Mouse (Mus musculus) layer of hippocampus, adult 18-20 months (tissue): ENCODE results near the gene Dhrs11. TPM values are rescaled to one million over a fixed set of nuclear protein-coding genes. Genes with fewer than 3 reads are reported as not detected.

Experiments used
- DNase-seq, 2 experiments: peaks; one replicate each; pipeline ENCODE4 v3.0.0; 2022; ENCODE audit warnings: low spot score in 2 of 2
- total RNA-seq, 2 experiments: library from RNA; stranded (reverse); gene quantifications; 2 replicates each; pipeline ENCODE4 v1.2.3; 2021

The Dhrs11 gene
- total RNA-seq, 2 experiments from 2014 or later = 5.3 to 5.8 TPM

DNA sequence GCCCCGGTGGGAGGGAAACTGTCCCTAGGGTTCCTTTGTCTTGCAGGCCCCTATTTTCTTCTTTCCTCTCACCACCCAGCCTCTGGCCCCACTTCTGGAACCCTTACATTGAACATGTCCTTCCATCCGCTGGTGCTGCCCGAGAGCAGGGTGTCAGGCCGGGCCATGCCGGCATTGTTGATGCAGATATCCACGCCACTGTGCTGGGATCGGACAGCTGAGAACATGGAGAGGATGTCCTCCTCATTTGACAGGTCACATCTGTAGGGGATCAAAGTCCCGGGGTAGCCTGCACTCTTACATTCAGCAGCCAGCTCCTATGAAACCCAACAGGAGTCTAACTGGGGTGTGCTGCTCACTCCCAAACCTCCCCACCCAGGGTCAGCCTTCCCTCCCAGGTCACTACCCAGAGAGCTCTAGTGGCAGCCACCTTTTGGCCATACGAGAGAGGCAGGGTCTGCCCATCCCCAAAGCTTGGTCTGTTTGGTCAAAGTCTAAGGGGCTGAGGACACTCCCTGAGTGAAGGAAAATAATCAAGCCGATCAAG, 3.5 kb downstream of the Dhrs11 start:
- no peak for DNase-seq

DNA sequence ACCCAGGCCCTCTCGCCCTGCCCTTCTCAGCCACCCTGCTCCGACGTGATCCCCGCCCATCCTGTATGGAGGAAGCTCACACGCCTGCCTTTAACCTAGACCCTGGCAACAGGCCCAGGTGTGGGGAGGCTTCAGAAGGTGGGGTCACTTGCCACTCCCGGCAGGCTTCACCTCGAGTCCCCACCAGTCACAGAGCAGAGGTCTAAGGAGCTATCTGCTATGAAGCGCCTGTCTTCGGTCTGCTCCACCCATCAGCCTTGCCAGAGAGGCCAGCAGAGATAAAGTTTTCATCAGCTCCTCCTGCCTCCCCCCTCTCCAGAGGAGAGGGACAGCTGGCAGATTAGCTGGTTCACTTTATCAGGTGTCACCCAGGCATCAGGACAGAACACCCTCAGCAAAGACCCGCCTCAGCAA, 5.3 kb downstream of the Dhrs11 start:
- no peak for DNase-seq

DNA sequence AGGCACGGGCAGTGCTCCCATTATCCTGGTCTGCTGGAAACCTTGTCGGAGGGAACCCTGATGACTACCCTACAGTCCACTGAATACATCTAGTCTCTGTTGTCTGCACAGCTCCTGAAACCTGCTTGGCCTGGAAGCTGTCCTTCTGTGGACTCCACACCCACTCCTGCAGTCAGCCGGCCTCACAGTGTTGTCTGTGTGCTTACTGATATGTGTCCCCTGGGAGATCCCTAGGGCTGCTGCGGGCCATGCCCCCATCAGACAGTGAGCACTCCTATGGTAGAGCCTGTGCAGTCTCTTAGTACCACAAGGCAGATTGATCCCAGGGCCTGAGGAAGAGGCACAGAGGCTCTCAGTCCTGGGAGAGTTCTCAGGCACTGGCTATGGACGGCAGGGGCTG, 6.3 kb downstream of the Dhrs11 start:
- no peak for DNase-seq

DNA sequence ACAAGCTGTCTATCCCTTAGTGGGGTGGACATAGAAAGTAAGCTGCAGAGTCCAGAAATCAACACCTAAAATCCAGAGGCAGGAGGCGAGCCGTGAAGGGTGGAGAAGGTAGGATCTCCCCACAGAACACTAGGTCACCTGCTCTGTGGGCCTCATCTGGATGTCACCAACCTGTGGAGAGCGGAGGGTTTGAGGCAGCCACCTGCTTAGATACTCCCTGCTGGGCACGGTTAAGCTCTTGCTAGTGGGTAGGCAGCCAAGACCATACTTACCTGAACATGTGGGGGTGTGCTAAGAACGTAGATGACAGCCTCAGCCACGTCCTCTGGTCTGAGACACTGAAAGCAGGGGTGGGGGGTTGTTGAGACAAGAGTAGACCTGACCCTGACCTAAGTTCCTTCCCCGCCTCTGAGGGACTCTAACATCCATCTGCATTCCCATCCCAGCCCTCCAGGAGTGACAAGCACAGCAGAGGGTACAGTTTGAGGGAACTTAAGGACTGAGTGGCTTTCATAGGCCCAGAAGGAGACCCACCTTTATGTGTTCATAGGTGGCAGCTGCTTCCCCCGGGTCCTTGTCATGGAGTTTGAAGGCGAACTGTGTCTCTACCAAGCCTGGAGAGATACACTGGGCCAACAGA, 7.5 kb downstream of the Dhrs11 start:
- DNase-seq = no peak

DNA sequence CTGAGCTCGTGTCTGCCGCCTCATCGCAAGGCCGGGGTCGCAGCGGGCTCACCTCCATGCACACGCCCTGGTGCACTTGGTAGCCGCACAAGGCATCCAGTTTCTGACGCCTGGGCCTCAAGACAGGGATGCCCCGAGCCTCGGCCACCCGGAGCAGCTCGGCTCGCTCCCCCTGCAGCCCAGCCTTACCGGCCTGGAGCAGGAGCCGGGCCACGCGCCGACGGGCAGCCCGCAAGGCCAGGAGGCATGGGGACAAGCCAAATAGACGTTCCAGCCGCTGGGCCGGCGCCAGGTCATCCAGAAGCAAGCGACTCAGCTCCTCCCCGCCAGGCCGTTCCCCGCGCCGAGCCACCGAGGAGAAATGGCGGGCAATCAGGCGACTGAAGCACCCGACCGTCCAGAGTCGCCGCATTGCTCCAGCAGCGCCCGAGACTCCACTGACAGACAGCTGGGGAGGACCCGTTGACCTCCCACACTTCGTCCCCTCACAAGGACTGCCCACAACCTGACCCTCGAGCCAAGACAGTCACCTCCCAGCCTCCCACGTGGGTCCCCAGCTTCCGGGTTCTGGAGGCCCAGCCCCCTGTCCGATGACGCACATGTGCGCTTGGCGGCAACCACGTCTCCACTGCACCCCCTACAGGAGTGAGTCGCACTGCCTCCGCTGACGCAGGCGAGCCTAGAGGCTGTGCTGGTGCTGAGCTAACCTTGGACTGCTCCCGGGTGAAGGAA, 9.7 kb downstream of the Dhrs11 start, which contains the start of gene Mrm1:
Mrm1 (minus strand) TSS at position 555 of the 732 bp plus-strand sequence.
- peak; percentile 90 to 93 for DNase-seq

DNA sequence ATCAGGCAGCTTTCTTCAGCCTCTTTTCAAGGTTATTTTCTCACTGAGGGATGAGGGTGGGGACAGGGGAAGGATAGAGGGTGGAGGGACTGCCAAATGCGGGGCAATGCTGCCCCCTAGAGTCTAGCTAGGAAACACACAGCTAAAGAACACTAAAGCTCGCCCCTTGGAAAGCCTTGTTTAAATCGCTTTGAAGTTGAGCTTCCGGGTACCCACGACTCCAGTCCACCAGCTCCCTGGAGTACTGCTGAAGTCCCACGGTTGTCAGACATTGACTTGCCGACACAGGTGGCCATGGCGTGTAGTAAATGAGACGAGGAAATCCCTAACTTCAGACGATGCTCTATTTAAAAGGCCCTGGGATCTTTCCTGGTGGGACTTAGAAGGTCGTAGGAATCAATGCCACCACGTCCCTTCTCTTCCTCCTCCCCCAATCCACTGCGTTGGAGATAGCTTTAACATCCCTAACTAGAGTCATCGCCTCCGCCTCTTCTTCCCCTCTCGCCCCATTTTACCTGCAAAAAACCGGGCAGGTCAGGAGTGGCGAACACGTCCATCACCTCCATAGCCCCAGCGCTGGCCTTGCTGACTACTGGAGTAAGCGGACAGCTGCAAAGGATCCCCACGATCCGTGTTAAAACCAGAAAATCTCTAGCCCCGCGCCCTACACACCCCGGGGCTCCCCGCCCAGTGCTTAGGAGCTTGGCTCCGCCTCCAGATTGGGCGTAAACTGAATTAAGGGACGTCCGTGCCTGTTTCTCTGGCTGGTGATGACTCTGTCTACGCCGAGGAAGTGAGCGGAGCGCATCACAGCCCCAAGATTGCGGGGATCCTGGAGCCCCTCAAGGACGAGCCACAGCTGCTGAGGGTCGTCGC, 10.5 kb downstream of the Dhrs11 start:
- DNase-seq = peak; percentile 63 to 74

DNA sequence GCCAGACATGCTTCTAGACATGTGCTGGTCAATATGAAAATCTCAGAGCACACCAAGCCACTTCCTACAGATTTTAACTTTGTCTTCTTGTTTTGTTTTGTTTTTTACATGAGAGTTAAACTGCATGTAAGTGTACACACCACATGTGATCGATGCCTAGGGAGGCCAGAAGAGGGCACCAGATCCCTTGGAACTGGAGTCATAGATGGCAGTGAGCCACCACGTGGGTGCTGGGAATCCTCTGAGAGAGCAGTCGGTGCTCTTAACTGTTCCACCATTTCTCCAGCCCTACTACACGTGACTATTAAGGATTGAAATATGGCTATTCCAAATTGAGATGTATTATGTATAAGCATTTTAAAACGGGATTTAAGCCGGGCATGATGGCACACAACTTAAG, 11.4 kb downstream of the Dhrs11 start:
- DNase-seq = no peak

DNA sequence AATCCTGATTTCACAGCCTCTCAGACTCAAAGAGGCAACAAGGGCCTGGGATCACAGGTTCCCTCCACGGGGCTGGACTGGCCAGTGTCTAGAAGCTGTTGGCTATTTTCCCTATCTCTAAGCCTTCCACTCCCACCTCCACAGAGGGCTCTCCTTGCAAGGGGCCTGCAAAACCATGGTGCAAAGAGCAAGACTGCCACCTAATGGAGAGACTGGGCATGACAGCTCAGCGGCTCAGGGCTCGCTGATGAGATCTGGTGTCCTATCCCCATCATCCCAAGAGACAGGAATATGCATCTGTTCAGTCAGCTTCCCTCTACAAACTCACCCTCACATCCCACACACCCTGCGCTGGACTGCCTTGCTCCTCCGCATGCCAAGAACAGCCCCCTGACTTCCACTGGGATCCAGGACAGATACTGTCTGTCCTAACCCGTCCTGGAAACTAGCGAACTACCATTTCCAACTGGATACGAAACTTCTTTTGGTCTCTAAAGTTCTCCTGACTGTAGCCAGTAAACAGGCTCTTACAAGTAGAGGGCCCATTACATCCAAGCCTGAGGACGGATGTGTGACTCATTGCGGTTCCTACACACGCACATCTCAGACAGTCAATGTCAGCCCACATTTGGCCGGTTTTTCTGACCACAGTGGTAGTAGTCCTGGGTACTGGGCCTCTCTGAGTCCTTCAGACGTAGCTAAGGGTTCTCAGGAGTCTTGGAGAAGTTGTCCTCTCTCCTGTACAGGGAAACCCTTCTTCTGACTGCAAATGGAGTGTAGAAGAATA, 14.9 kb downstream of the Dhrs11 start:
- peak; percentile 44 to 83 for DNase-seq

DNA sequence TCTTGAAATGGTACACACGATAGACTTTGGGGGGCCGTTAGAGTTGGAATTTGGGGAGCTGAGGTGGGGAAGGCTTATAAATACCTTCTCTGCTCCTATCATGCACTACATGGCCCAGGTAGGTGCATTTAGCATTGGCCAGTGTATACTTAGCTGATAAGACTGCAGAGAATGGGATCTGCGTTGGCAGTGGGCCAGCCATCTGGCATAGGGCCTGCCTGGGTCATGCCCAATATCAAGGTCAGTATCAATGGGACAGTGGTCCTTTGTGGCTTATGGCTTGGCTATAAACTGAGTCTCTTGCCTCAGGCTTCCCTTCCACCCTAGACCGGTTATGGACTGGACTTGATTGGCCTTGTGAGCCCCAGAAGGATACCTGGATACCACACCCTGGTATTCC, 24.4 kb downstream of the Dhrs11 start:
- DNase-seq = no peak

DNA sequence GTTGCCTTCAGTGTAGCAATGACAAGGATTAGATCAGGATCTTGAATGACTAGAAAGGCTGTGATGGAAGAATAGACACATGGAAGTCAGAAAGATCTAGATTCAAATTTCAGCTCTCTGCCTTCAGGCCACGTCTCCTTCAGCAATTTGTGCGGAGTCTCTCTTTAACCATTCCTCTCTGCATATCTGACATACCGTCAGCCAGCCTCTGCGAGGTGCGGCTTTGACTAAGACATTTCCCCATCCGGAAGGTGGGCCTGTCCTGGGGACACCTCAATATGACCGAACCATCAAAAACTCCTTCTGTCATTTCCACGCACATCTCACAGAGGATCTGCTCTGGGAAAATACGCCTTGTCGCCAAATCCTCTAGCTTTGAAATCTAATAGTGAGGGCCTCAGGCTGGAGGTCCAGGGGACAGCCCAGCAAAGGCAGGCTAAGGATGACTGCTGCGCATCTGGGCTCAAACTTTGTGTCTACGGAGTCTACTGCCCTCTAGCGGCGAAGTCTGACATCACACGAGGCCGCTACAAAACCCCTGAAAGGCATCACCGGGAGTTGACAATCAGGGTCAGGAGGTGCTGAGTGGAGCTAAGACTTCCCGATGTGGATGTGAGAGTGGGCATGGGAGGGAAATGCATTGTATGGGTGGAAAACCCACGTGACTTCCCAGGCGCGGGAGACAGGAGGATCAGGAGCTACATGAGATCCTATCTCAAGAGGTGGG, 31.0 kb downstream of the Dhrs11 start:
- DNase-seq = peak; percentile 30 to 76

DNA sequence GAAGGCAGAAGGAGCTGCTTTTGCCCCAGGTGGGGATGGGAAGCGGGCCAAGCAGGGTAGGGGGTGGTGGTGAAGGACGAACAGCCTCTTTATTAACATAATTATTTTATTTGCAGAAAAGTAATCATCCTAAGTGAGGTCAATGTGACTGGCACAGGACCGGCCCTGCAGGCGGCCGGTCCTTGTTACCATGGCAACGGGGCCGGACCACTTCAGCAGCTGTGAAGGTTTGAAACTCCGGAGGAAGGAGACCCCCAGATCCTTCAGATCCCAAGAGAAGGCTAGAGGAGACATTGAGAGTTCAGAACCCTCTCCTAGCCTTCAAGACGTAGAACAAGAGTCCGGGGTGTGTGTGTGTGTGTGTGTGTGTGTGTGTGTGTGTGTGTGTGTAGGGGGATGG, 31.8 kb downstream of the Dhrs11 start:
- DNase-seq = no peak

DNA sequence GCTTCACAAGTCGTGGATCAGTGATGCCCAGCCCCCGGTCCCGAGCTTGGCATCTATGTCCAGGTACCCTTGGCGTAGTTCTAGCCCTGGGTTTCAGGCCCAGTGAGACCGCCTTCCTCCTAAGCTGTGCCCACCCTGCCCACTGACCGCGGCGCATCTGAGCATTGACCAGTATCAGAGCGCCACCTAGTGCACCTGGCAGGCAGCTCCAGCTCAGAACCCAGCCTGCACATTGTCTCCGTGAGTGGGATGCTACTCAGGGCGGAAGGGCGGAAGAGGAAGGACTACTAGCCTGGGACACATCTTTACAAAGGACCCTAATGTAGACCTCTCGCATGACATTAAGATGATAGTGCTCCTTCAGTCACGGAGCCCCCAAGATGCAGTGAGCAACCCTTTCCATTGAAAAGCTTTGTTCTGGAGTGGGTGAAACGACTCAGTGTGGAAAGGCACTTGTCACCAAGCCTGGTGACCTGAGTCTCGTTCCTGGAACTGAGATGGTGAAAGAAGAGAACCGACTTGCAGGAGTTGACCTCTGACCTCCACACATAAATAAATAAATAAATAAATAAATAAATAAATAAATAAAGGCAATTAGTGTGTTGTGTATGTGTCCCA, 34.2 kb downstream of the Dhrs11 start:
- DNase-seq = peak; percentile 50 to 82

DNA sequence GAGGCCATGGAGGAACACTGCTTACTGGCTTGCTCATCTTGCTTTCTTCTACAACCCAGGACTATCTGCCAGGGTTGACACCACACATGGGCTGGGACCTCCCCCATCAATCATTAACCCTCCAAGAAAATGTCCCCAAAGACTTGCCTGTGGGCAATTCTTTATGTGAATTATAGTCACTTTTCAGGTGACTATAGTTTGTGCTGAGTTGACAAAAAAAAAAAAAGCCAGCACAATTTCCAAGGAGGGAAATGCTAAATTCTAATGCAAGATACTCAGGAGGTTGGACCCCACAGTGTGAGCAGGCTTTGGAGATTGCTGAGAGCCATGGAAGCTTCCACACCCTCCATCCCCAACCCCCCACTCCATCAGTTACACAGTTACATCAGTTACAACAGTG, 35.2 kb downstream of the Dhrs11 start:
- no peak for DNase-seq

DNA sequence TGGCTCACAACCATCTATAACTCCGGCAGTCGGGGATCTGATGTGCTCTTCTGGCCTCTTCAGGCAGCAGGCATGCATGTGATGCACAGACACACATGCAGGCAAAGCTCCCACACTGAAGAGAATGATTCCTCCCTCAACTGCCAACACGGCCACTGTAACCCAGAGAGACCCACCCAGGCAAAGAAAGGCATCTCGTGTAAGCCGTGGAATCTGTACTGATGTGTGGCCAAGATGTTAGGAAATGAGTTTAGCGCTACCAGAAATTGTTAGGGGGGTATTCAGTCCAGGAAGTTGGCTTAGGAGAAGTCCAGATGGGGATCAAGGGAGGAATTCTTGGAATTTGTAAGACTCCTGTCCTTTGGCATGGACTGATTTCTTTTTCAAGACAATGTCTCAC, 38.4 kb downstream of the Dhrs11 start:
- DNase-seq = no peak

DNA sequence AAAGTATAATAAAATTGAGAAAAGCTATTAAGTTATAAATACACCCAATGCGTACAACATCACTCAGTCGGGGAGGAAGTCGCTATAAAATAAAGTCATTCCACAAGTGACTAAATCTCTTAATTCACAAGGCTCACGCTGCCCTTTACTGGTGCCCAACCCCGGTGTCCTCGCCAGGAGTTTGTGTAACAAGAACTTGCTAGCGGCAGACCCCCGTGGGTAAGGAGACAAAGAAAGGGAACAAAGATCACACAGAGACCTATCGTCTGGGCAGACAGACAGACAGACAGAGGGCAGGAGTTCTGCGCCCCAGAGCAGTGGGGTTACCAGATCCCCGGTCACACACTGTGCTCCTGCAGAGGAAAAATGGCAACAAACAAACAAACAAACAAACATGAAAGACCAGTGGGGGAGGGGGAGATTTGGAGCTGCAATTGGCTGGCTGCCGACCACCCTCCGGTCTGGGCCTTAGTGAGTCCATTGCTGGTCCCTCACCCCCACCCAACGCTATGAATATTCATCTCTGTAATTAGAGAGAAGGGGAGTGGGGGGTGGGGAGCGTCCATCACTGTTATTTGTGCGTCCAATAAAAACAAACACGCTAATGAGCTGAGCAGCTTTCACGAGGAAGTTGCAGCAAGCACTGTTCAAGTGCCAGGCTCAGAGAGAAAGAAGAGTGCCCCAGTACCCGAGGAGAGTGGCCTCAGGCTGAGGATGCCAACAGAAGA, 48.5 kb downstream of the Dhrs11 start:
- no peak for DNase-seq

DNA sequence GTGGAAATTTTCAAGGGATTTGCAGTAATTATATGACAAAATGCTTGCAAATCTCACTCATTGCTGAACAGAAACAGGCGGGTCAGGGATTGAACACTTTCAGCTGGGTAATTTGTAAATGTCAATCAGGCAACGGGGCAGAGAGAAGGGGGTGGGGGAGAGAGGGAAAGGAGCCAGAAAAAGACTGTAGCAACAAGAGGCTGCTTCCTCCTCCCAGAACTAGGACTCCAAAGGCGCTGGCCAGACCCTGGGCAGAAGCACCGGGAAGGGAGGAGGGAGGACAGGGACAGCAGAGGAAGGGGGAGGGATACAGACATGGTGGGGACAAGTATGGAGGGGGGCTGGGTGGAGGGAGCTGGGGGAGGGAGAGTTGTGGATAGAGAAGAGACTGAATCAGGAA, 53.2 kb downstream of the Dhrs11 start:
- DNase-seq = no peak

DNA sequence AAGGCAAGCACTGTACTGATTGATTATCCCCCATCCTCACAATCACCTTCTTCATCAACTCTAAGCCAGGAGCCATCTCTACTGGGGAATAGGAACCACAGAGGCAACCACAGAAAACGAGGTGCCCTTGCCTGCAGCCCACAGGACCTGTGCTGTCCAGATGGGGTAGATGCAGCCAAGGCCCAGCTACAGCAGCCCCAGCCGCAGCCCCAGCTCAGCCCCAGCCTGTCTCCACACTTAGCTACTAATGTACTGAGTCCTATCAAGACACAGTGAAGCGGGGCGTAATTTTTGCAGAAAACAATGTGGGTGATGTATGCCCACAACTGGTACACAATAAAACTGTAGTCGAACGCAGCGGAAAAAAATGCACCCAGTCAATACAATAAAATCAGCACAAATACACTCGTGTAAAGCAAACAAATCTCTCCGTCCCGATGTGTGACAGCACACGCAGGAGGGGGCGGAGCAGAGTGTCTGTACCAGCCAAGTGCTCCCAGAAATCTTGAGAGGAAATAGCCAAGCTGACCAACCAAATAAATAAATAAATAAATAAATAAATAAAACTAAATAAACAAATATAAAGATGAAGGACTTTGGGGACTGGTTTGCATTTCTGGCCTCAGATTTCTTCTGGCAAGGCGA, 53.8 kb downstream of the Dhrs11 start:
- DNase-seq = no peak
